Mouse (Mus musculus) small intestine, adult 2 months (tissue): ENCODE measurements at regions not wholly inside any gene's neighbourhood (a gene's known extent, or its start where the extent isn't known, plus 50 kb on each side); places are given as distances from the start of the nearest gene placed in this dataset.

ENCODE experiments used
- CTCF ChIP-seq: fragments of 200-500 bp; IDR thresholded peaks from 2 replicates; pipeline ENCODE4 v1.5.1; 2012; ENCODE audit warnings: low read depth, mild to moderate bottlenecking, control low read depth, inconsistent platforms, low read length, moderate library complexity, mixed read lengths; ENCODE audit not compliant: insufficient replicate concordance, insufficient read length; ENCODE audit errors: extremely low read depth
- POLR2A ChIP-seq: fragments of 200-500 bp; IDR thresholded peaks from 2 replicates; pipeline ENCODE4 v1.6.1; 2012; ENCODE audit warnings: low read depth, mild to moderate bottlenecking, control low read depth, inconsistent platforms, low read length, moderate library complexity

- no peak for TF ChIP-seq CTCF
- no peak for TF ChIP-seq POLR2A
Measured at GRCm38 (mm10) chr14:105800142-105800925, 96.3 kb downstream of the Spry2 start.
